Mouse (Mus musculus) liver, postnatal 0 days (tissue): ENCODE results near the gene Gm33543.

Source experiments
- CTCF ChIP-seq: sonication (generic); IDR thresholded peaks from 2 replicates; pipeline ENCODE4 v1.5.1; 2016; ENCODE audit warnings: antibody characterized with exemption, low read depth
- EP300 ChIP-seq: IDR thresholded peaks from 2 replicates; pipeline ENCODE4 v1.6.1; 2016; ENCODE audit warnings: antibody characterized with exemption, low read depth, mild to moderate bottlenecking

GRCm38 (mm10) chr10:95830891-95831290, 11.8 kb downstream of the Gm33543 start:
- TF ChIP-seq CTCF (no peak), EP300 (no peak)
